ENCODE assay signal across 15 mouse cellular contexts in genomic region chr14:73174091-73174995, GRCm38 (mm10). TPM values are rescaled to one million over a fixed set of nuclear protein-coding genes. Genes with fewer than 3 reads are reported as not detected.
DNase-seq lines count a peak whose midpoint lies in the region; ATAC-seq lines count a peak whose summit lies in the region.
"Had no signal": no experiment of that assay in that cellular context is flagged by ENCODE, and none has a peak within 500 bp of the region (broad histone marks: within the 10 kb centered on the region; RNA-seq: fewer than 3 reads in every experiment).

No protein-coding gene starts in this region.

- peaks cover 41% of the 10 kb centered on the region for H3K4me1 ChIP-seq in liver, embryonic 12.5 days
- peaks cover 16% of the 10 kb centered on the region for H3K4me1 ChIP-seq in liver, embryonic 11.5 days (replicated peaks; ENCODE audit: control insufficient read depth, insufficient read depth, low read length)
- peaks cover 11% of the 10 kb centered on the region for H3K4me1 ChIP-seq in embryonic facial prominence, embryonic 13.5 days
- H3K4me1 ChIP-seq: hindbrain, embryonic 15.5 days had no signal

- H3K9ac ChIP-seq in liver, embryonic 12.5 days: no peak overlapping the region
- no peak overlapping the region for H3K9ac ChIP-seq in liver, embryonic 11.5 days (ENCODE audit: low read depth, low read length)
- H3K9ac ChIP-seq in embryonic facial prominence, embryonic 13.5 days: no peak overlapping the region
- H3K9ac ChIP-seq: hindbrain, embryonic 15.5 days; liver, embryonic 15.5 days had no signal

- 69% methylated on average over 7 of the region's 7 CpGs for WGBS in liver, embryonic 12.5 days (ENCODE audit: insufficient replicate concordance)
- WGBS in liver, embryonic 11.5 days: 81% methylated on average over 7 of the region's 7 CpGs
- 62% methylated on average over 7 of the region's 7 CpGs for WGBS in embryonic facial prominence, embryonic 13.5 days
- 92% methylated on average over 7 of the region's 7 CpGs for WGBS in macrophage (ENCODE audit: missing documents)

- H3K4me3 ChIP-seq in liver, embryonic 12.5 days: no peak overlapping the region
- no peak overlapping the region for H3K4me3 ChIP-seq in liver, embryonic 11.5 days (ENCODE audit: low read depth, low read length)
- no peak overlapping the region for H3K4me3 ChIP-seq in embryonic facial prominence, embryonic 13.5 days
- peak overlapping the region; percentile 21 for H3K4me3 ChIP-seq in macrophage (ENCODE audit: inconsistent target)
- H3K4me3 ChIP-seq: hindbrain, embryonic 15.5 days; liver, embryonic 15.5 days; myocyte had no signal

- H3K4me2 ChIP-seq in liver, embryonic 12.5 days: no peak overlapping the region
- no peak overlapping the region for H3K4me2 ChIP-seq in liver, embryonic 11.5 days
- H3K4me2 ChIP-seq in embryonic facial prominence, embryonic 13.5 days: no peak overlapping the region
- H3K4me2 ChIP-seq: hindbrain, embryonic 15.5 days; liver, embryonic 15.5 days had no signal

- peaks cover 27% of the 10 kb centered on the region for H3K79me2 ChIP-seq in macrophage (ENCODE audit: inconsistent target)

- peaks cover 23% of the 10 kb centered on the region for H3K36me3 ChIP-seq in liver, embryonic 12.5 days
- H3K36me3 ChIP-seq in liver, embryonic 11.5 days (ENCODE audit: control insufficient read depth, insufficient read depth, low read length): peaks cover 5% of the 10 kb centered on the region; the same call in 1 of the 2 replicates
- H3K36me3 ChIP-seq in embryonic facial prominence, embryonic 13.5 days: peaks cover 99% of the 10 kb centered on the region
- peaks cover 21% of the 10 kb centered on the region for H3K36me3 ChIP-seq in macrophage (ENCODE audit: inconsistent target)

- H3K9me3 ChIP-seq in liver, embryonic 12.5 days (replicated peaks): no peaks in the 10 kb centered on the region
- no peaks in the 10 kb centered on the region for H3K9me3 ChIP-seq in liver, embryonic 11.5 days (ENCODE audit: control insufficient read depth, low read length)
- no peaks in the 10 kb centered on the region for H3K9me3 ChIP-seq in embryonic facial prominence, embryonic 13.5 days
- H3K9me3 ChIP-seq: G1E; hindbrain, embryonic 15.5 days; liver, embryonic 15.5 days had no signal

- ATAC-seq in frontal cortex, adult (ENCODE audit: low TSS enrichment): peak; percentile 39; the same call in 1 of the 2 replicates
- no peak for ATAC-seq in liver, embryonic 12.5 days
- no peak for ATAC-seq in liver, embryonic 11.5 days (replicated peaks; ENCODE audit: low FRiP score)
- ATAC-seq in embryonic facial prominence, embryonic 13.5 days (ENCODE audit: insufficient number of reproducible peaks, insufficient read depth, low FRiP score, low TSS enrichment, low read depth): no peak
- ATAC-seq: activated CD4-positive, CD25-positive, alpha-beta regulatory T cell, adult 4 months had no signal

- no peaks in the 10 kb centered on the region for H3K27me3 ChIP-seq in liver, embryonic 12.5 days (replicated peaks)
- H3K27me3 ChIP-seq in liver, embryonic 11.5 days (replicated peaks; ENCODE audit: control insufficient read depth, insufficient read depth, low read length): no peaks in the 10 kb centered on the region
- no peaks in the 10 kb centered on the region for H3K27me3 ChIP-seq in embryonic facial prominence, embryonic 13.5 days
- H3K27me3 ChIP-seq: hindbrain, embryonic 15.5 days; liver, embryonic 15.5 days had no signal

- DNase-seq in frontal cortex, postnatal 14 days (ENCODE audit: low spot score in 2 of 2): no peak
- no peak for DNase-seq in liver, embryonic 11.5 days (ENCODE audit: low spot score)
- DNase-seq in gastrocnemius, postnatal 36 days: no peak
- DNase-seq in gastrocnemius, postnatal 14 days: no peak
- DNase-seq: B cell, adult 2 months; kidney, adult 9 months had no signal

- H3K27ac ChIP-seq in liver, embryonic 12.5 days: 0 out of 2 replicates have a peak overlapping the region, but pooled peaks have one; percentile 49
- no peak overlapping the region; the same call in 1 of the 2 replicates for H3K27ac ChIP-seq in liver, embryonic 11.5 days (ENCODE audit: low read depth, low read length)
- peak overlapping the region; percentile 33; the same call in 1 of the 2 replicates for H3K27ac ChIP-seq in embryonic facial prominence, embryonic 13.5 days
- H3K27ac ChIP-seq in macrophage: peak overlapping the region; percentile 99
- H3K27ac ChIP-seq: hindbrain, embryonic 15.5 days; liver, embryonic 15.5 days had no signal

- intact Hi-C loops in gastrocnemius, postnatal 36 days (cut with DNase I): no loop called here
- intact Hi-C loops in gastrocnemius, postnatal 14 days (cut with DNase I; ENCODE audit: low total_unique reads): no loop called here

RNA-seq across cellular contexts. Expression of gene Rcbtb2, which starts 51.5 kb away (rescaled TPM):
- polyA plus RNA-seq in liver, embryonic 12.5 days (2016; fragmentation: Nextera tagmentation; extraction: Ambion mirVana): 27.9 and 28.9 TPM in 2 replicates
- 56.3 and 56.9 TPM in 2 replicates for polyA plus RNA-seq in liver, embryonic 11.5 days (2014; fragmentation: Nextera tagmentation; extraction: Ambion mirVana)
- polyA plus RNA-seq in embryonic facial prominence, embryonic 13.5 days (2015; fragmentation: Nextera tagmentation; extraction: Ambion mirVana): 122 and 131 TPM in 2 replicates
- 100 to 1,000 TPM in 9 of 26 experiments, 10 to 100 TPM in 17; 10.1 to 399 (median 78.4) TPM for total RNA-seq in macrophage (2018; cell fraction: chromatin; rRNA removed)
- 100 to 1,000 TPM in 13 of 26 experiments, 10 to 100 TPM in 13; 30.9 to 230 (median 97.0) TPM for total RNA-seq in macrophage (2018; cell fraction: cytosol; rRNA removed)
- total RNA-seq in macrophage (2018; cell fraction: nucleus; rRNA removed): 100 to 1,000 TPM in 8 of 26 experiments, 10 to 100 TPM in 18; 16.4 to 314 (median 54.6) TPM
- polyA plus RNA-seq in macrophage (2018): 214 to 549 TPM (median 282 TPM) in 3 replicates
- total RNA-seq in gastrocnemius, postnatal 36 days (2021): 10 to 100 TPM; 16.1 to 19.4 TPM
- 10 to 100 TPM; 17.7 to 23.4 TPM for total RNA-seq in gastrocnemius, postnatal 14 days (2021)
